Mouse (Mus musculus) skeletal muscle tissue, adult 2 months (tissue): ENCODE measurements around the gene Plac9a.

Experiments used
- DNase-seq: peaks from one replicate; pipeline ENCODE4 v3.0.0-alpha.2; 2012; ENCODE audit warnings: low read depth, low spot score

The Plac9a gene

DNA sequence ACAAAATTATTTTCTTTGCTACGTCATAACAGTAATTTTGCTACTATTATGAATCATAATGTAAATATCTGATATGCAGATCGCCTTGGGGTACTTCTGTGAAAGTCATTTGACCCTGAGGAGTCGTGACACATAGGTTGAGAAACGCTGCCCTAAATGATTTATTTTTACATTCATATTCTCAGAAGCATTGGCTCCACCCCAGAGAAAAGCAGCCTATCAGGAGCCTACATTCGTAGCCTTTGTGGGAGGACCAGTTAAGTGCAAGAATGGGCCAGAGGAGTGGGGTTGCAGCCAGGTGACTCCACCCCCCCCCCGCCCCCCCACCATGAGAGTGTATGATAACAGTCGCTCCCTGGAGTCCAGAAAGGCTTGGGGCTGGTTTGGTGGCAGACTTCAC is 63.1 kb downstream of the Plac9a start:
- no peak for DNase-seq

DNA sequence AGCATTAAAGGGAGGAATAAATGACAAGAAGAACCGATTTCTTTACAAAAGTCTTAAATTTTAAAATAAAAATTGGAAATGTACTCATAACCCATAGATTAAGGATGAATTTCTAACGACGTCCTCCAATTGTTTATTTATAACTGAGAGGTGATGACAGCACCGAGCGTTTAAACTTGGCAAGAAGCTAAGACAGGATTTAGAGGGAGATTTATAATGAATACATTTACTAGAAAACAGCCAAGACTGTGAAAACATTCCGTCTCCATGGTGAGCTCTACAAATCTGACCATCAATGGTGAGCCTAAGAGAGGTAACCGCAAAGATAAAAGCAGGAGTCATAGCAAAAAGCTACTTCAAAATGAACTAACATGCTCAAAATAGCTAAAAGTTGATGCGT is 64.5 kb downstream of the Plac9a start:
- DNase-seq = no peak
